Mouse (Mus musculus): Measurements from ENCODE around the gene Tro. TPM values are rescaled to one million over a fixed set of nuclear protein-coding genes. Genes with fewer than 3 reads are reported as not detected.

Tro gene
- polyA plus RNA-seq (2015; fragmentation: Nextera tagmentation; extraction: Ambion mirVana): 1.2 and 1.4 TPM in 2 replicates

- no peaks in the 10 kb centered on the region for H3K9me3 ChIP-seq (replicated peaks)
- WGBS (ENCODE audit: insufficient replicate concordance): 17% methylated on average over 37 of the region's 37 CpGs
- H3K4me2 ChIP-seq: peak within 1 kb of the TSS; percentile 47
- no peaks in the 10 kb centered on the region for H3K4me1 ChIP-seq (replicated peaks)
- no peak within 1 kb of the TSS for H3K27ac ChIP-seq
- peaks cover 43% of the 10 kb centered on the region for H3K27me3 ChIP-seq
- H3K9ac ChIP-seq: no peak within 1 kb of the TSS
- DNase-seq: no peak
- peak within 1 kb of the TSS; percentile 37 for H3K4me3 ChIP-seq (replicated peaks)
- no peak for ATAC-seq (ENCODE audit: low read depth)
- no peaks in the 10 kb centered on the region for H3K36me3 ChIP-seq
These were observed at the start of gene Tro for GRCm38 (mm10) chrX:150656908-150657796. Gene Tro, minus strand, starts transcription at chrX:150657583.

- no peak overlapping the region for H3K4me3 ChIP-seq (replicated peaks)
- no peaks in the 10 kb centered on the region for H3K27me3 ChIP-seq
- no peaks in the 10 kb centered on the region for H3K4me1 ChIP-seq (replicated peaks)
- ATAC-seq (ENCODE audit: low read depth) (no peak), DNase-seq (no peak)
- no peaks in the 10 kb centered on the region for H3K36me3 ChIP-seq
- no peak overlapping the region for H3K27ac ChIP-seq
- no peak overlapping the region for H3K9ac ChIP-seq
- 40% methylated on average over 1 of the region's 1 CpGs for WGBS (ENCODE audit: insufficient replicate concordance)
- H3K9me3 ChIP-seq (replicated peaks): no peaks in the 10 kb centered on the region
- H3K4me2 ChIP-seq: no peak overlapping the region
These were observed 20.1 kb upstream of the Tro start for GRCm38 (mm10) chrX:150677505-150677904.

- Histone ChIP-seq H3K27me3 (peaks cover 17% of the 10 kb centered on the region), H3K36me3 (no peaks in the 10 kb centered on the region), H3K4me3 (replicated peaks) (no peak overlapping the region), H3K9ac (no peak overlapping the region), H3K4me2 (no peak overlapping the region), H3K9me3 (replicated peaks) (no peaks in the 10 kb centered on the region), H3K27ac (no peak overlapping the region), H3K4me1 (replicated peaks) (no peaks in the 10 kb centered on the region)
- 24% methylated on average over 4 of the region's 4 CpGs for WGBS (ENCODE audit: insufficient replicate concordance)
- DNase-seq (peak; percentile 13), ATAC-seq (ENCODE audit: low read depth) (no peak)
These were observed 5.4 kb upstream of the Tro start for GRCm38 (mm10) chrX:150662809-150663208.

GRCm38 (mm10) chrX:150657797-150658118 is 375 bp upstream of the Tro start:
- Histone ChIP-seq H3K4me1 (replicated peaks) (no peaks in the 10 kb centered on the region), H3K9me3 (replicated peaks) (no peaks in the 10 kb centered on the region), H3K4me3 (replicated peaks) (no peak overlapping the region), H3K27ac (no peak overlapping the region), H3K36me3 (no peaks in the 10 kb centered on the region), H3K9ac (no peak overlapping the region), H3K27me3 (peaks cover 43% of the 10 kb centered on the region), H3K4me2 (no peak overlapping the region)
- WGBS (ENCODE audit: insufficient replicate concordance): 62% methylated on average over 3 of the region's 3 CpGs
- ATAC-seq (ENCODE audit: low read depth) (no peak), DNase-seq (no peak)

- Histone ChIP-seq H3K4me1 (replicated peaks) (no peaks in the 10 kb centered on the region), H3K4me2 (peak overlapping the region; percentile 47), H3K4me3 (replicated peaks) (peak overlapping the region; percentile 37), H3K27me3 (peaks cover 43% of the 10 kb centered on the region), H3K9ac (no peak overlapping the region), H3K36me3 (no peaks in the 10 kb centered on the region), H3K9me3 (replicated peaks) (no peaks in the 10 kb centered on the region), H3K27ac (no peak overlapping the region)
- DNase-seq (no peak), ATAC-seq (ENCODE audit: low read depth) (no peak)
- WGBS (ENCODE audit: insufficient replicate concordance): 44% methylated on average over 27 of the region's 44 CpGs
These were observed 1.1 kb downstream of the Tro start for GRCm38 (mm10) chrX:150656122-150656907.

- Histone ChIP-seq H3K9me3 (replicated peaks) (no peaks in the 10 kb centered on the region), H3K4me3 (replicated peaks) (no peak overlapping the region), H3K4me1 (replicated peaks) (peaks cover 8% of the 10 kb centered on the region; the same call in 1 of the 2 replicates), H3K4me2 (no peak overlapping the region), H3K27me3 (no peaks in the 10 kb centered on the region), H3K27ac (no peak overlapping the region), H3K36me3 (no peaks in the 10 kb centered on the region), H3K9ac (no peak overlapping the region)
- WGBS (ENCODE audit: insufficient replicate concordance): 11% methylated on average over 1 of the region's 1 CpGs
- ATAC-seq (ENCODE audit: low read depth) (peak; percentile 84), DNase-seq (peak; percentile 9)
These were observed 21.0 kb downstream of the Tro start for GRCm38 (mm10) chrX:150636421-150636820.

- no peaks in the 10 kb centered on the region for H3K36me3 ChIP-seq
- H3K4me3 ChIP-seq (replicated peaks): no peak overlapping the region
- WGBS (ENCODE audit: insufficient replicate concordance): 68% methylated on average over 2 of the region's 2 CpGs
These were observed 58.5 kb downstream of the Tro start for GRCm38 (mm10) chrX:150598882-150599281.

More at GRCm38 (mm10) chrX:150598882-150599281, 58.5 kb downstream of the Tro start:
- ATAC-seq (ENCODE audit: low read depth): no peak
- H3K4me2 ChIP-seq: no peak overlapping the region
- no peak overlapping the region for H3K27ac ChIP-seq
- H3K9ac ChIP-seq: no peak overlapping the region
- H3K9me3 ChIP-seq (replicated peaks): no peaks in the 10 kb centered on the region
- H3K27me3 ChIP-seq: no peaks in the 10 kb centered on the region
- peaks cover 20% of the 10 kb centered on the region for H3K4me1 ChIP-seq (replicated peaks)
- no peak for DNase-seq

Other genes starting within 250 kb of the Tro start
- gene Tmem29, start 198.4 kb downstream of the Tro start, polyA plus RNA-seq (2015; fragmentation: Nextera tagmentation; extraction: Ambion mirVana): 17.2 and 19.7 TPM in 2 replicates
- 981 and 999 TPM in 2 replicates for gene Alas2, start 110.2 kb downstream of the Tro start, polyA plus RNA-seq (2015; fragmentation: Nextera tagmentation; extraction: Ambion mirVana)
- 4.4 and 6.1 TPM in 2 replicates for gene Pfkfb1, start 69.4 kb downstream of the Tro start, polyA plus RNA-seq (2015; fragmentation: Nextera tagmentation; extraction: Ambion mirVana)
- gene Apex2, start 67.7 kb downstream of the Tro start, polyA plus RNA-seq (2015; fragmentation: Nextera tagmentation; extraction: Ambion mirVana): 12.7 and 13.1 TPM in 2 replicates
- gene Maged2, start 156.8 kb upstream of the Tro start, polyA plus RNA-seq (2015; fragmentation: Nextera tagmentation; extraction: Ambion mirVana): 70.6 and 76.8 TPM in 2 replicates